Mouse (Mus musculus) C2C12 (cell line): ENCODE data around the gene Naa50.

Experiments used
- CTCF ChIP-seq: IDR thresholded peaks from one replicate; pipeline ENCODE4 v1.5.1; 2011; ENCODE audit not compliant: control insufficient read depth, insufficient read depth, insufficient read length
- MYOG ChIP-seq: IDR thresholded peaks from one replicate; pipeline ENCODE4 v1.6.1; 2011; ENCODE audit not compliant: control insufficient read depth, insufficient read length; ENCODE audit errors: extremely low read depth
- USF1 ChIP-seq: IDR thresholded peaks from one replicate; pipeline ENCODE4 v1.6.1; 2011; ENCODE audit warnings: low read depth, mild to moderate bottlenecking, control low read depth, moderate library complexity

GRCm38 (mm10) chr16:44205973-44206372 lies 66.3 kb downstream of the Naa50 start:
- TF ChIP-seq MYOG (no peak), USF1 (no peak), CTCF (no peak)
